Mouse (Mus musculus) lung, postnatal 14 days (tissue): ENCODE measurements at regions not wholly inside any gene's neighbourhood (a gene's known extent, or its start where the extent isn't known, plus 50 kb on each side); places are given as distances from the start of the nearest gene placed in this dataset.

Source experiments
- DNase-seq: peaks from one replicate; pipeline ENCODE4 v3.0.0; 2021

DNA sequence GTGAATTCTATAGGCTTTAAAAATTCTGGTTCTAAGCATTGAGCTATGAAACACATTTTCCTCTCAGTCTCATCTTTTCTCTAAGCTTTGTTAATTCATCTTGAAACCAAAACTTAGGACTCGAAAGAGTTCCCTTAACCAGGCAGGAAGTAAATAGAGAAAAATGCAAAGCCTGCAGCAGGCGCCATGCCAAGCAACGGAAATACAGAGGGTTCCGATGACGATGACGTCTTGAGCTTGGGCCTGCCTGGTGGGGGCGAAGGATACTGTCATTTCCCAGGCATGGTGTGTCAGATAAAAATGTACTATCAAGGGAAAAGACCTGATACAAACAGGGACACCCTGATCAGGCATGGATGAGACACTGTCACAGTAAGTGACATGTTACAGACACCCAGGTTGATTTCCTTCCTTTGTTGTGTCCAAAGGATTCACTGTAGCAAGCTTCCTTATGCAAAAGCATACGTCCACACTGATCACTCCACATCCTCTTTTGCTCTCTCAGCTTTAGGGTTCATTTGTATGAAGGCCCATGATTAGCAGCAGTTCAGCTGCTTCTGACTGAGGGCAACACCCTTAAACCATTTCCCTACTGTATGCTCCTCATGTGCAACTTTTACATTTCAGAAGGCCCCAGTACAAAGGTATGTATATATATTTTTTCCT lies 135.0 kb downstream of the Cemip2 start:
- peak; percentile 60 for DNase-seq

DNA sequence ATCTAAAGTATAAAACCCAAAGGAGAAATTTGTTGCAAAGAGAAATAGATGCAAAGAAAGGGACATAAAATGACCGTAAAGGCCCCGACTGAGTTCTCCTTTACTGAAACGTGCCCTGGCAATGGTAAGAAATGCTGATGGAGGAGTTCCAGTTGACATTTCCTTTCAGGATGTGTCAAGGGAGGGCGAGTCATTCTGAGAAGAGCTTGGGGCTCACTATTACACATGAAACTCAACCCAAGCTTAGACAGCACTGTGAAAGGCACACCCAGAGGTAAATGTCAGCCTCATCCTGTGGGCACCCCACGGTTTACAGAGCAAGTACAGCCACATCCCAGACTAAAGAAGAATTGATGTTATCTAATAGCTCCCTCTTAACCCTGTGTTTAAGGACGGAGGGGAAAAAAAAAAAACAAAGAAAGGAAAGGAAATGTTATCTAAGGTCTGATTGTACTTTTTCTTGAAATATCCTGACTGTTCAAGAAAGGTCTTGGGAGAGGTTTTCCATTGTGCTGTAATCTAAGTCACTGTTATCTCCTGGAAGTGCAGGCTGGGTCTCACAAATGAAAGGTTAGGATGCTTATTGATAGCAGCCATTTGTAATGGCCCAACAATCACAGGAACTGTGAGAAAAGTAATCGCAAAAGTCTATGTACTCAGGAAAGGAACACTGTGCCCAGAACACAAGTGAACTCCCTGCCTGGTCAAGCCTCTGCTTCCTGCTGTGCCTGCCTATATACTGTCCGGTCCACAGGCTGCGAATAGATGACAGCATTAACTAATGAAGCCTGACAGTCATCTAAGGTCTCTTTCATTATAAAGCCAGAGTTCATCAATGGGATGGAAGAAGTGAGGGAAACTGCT lies 135.8 kb downstream of the Cemip2 start:
- DNase-seq: peak; percentile 34

GRCm38 (mm10) chr19:21914658-21915057 lies 136.5 kb downstream of the Cemip2 start:
- no peak for DNase-seq

DNA sequence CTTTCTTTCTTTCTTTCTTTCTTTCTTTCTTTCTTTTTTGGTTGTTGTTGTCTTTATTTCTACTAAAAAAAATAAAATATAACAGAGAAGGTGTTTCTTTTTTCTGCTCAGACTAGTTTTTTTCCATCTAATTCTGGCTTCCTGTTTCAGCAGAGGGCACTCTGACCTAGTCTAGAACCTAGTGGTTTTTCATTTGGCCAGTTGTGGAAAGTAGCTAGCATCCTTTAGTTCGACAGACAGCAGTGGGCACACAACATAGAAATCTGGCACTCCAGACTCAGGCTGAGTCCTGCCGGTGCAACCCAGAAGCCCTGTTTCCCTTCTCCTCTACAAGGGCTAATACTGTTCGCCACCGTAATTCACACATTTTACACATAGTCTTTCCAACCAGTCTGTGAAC lies 140.0 kb downstream of the Cemip2 start:
- DNase-seq: no peak

GRCm38 (mm10) chr19:21919074-21919473 lies 140.9 kb downstream of the Cemip2 start:
- DNase-seq: no peak

- no peak for DNase-seq
Measured at GRCm38 (mm10) chr19:21940114-21940513, 162.0 kb downstream of the Cemip2 start.

GRCm38 (mm10) chr19:21941720-21942119 lies 163.6 kb downstream of the Cemip2 start:
- no peak for DNase-seq

DNA sequence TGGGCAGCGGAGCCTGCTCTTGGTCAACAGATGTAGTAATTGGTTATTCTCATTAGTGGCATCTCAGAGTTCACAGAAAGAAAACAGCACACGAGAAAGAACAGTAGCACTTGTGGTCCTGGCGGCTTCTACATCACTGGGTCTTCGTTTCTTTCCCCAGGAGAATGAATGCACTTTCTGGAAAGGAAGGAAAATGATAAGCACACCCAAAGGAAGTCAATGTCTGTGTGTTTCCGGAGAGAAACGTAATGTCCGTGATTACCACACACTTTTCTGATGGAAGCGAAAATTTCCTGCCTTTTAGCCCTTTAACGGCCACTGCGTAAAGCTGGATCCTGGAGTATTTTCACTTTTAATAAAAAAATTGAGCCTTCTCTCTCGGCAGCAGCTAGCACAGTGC lies 164.1 kb downstream of the Cemip2 start:
- DNase-seq: no peak

DNA sequence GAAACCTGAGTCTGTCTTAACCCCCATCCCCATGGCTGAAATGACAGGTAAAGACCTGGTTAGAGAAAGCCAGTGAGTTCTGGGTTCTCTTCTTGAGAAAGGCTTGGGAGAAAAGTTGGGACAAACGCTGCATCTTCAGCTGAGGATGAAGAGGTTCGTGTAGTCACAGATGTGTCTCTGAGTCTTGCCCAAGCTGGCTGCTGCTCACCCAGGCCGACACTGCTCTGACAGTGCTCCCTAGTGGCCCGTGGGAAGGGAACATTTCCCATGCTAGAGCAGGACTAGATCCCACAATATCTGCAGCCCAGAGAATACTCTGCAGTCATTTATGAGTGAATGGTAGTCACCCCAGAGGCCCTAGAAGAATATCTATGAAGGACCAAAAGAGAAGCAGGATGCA lies 165.3 kb downstream of the Cemip2 start:
- DNase-seq: peak; percentile 61

GRCm38 (mm10) chr19:21946262-21946922 lies 168.2 kb downstream of the Cemip2 start:
- no peak for DNase-seq

GRCm38 (mm10) chr19:21948030-21948429 lies 169.9 kb downstream of the Cemip2 start:
- no peak for DNase-seq

DNA sequence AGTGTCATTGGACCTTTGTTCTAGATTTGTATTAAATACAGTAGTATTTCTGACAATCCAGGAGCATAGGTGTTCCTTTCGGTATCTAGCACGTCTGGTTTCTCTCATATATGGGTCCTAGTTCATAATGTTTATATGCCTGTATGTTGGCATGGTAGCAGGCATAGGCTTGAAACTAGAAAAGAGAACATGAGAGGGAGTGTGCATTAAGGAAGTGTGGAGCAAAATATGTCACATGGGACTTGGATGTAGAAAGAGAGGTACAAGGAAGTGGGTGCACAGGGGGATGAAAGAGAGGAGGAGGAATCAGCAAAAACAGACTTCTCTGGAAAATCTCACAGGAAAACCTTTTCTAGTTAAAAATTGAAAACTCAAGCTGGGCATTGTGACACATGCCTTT lies 176.2 kb upstream of the Trpm3 start:
- DNase-seq: no peak

- DNase-seq: no peak
Measured at GRCm38 (mm10) chr19:21989857-21990256, 149.0 kb upstream of the Trpm3 start.

- peak; percentile 40 for DNase-seq
Measured at GRCm38 (mm10) chr19:21990970-21991369, 147.9 kb upstream of the Trpm3 start.

GRCm38 (mm10) chr19:21991413-21991812 lies 147.4 kb upstream of the Trpm3 start:
- no peak for DNase-seq

DNA sequence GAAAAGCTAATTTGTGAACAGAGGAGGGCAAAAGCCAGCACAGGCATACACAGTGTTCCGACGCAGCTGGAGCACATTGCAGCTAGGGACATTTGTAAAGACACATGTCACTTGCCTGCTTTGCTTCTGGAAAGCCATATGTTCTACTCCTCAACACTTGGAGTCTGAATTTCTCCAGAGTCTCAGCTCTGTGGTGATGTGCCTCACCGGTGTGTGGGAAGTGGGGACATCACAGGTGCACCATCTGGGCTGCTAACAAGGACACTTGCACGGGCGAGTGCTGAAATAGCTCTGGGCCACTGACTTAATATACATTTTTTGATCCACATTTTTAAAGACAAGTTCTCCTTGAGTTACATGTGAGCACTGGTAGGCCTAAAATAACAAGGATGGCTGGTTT lies 139.2 kb upstream of the Trpm3 start:
- no peak for DNase-seq

DNA sequence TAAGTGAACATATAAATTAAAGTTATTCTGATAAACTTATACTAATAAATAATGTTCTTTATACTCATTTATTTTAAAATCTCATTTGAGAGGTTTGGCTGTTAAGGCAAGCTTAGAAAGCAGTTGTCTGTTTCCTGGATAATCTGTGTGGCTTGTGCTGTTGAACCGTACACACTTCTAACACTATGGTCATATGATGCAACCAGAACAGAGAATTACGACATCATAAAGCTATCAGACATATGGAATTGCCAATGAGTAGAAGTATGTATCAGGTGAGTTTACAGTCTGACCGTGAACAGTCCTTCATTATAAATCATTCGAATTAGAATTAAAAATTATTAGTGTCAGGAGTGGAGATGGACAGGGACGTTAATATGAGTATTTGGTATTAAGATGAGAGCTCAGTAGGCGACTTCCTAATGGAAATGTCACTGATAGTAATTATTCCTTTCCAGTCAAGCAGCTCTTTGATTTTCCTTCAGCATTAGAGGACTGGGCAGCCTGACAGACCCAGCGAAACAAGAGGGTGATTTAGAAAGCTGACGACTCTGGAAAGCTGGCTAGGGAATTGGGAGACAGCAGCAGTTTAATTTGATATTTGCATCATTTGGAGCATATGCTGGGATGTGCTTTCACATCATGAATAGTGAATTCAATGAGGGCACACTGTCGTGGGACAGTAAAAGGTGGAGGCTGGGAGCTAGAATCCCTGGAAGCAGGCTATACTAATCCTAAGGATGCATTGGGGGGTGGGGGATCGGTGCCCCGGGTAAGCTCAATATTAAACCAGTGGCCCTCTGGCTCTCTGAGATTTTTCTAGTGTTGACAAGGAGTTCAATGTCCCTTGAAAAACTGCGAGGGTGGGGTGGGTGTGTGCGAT lies 130.6 kb upstream of the Trpm3 start:
- DNase-seq: no peak

GRCm38 (mm10) chr19:22010239-22010638 lies 128.6 kb upstream of the Trpm3 start:
- DNase-seq: no peak

DNA sequence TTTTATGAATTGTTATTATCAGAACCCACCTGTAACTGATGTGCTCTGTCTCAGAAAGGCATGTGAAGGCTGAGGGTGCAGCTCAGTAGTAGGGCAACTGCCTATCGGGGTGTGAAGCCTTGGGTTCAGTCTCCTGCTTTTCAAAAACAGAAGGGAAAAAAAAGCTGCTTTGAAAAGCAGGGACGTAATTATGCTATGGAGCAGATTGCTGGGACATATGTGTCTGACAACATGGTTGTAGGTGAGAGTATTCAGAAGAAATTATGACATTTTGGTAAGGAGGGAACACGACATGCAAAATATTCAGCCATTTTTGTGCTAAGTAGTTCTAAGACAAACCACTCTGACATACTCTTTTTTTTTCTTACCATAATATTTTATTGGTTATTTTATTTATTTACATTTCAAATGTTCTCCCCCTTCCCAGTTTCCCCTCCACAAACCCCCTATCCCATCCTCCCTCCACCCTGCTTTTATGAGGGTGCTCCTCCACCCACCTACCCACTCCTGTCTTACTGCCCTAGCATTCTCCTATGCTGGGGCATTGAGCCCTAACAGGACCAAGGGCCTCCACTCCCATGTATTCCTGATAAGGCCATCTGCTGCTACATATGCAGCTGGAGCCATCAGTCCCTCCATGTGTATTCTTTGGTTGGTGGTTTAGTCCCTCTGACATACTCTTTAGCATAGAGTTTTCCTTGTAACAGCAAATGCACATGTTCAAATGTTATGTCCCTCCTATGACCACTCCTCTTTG lies 122.8 kb upstream of the Trpm3 start:
- DNase-seq: no peak

DNA sequence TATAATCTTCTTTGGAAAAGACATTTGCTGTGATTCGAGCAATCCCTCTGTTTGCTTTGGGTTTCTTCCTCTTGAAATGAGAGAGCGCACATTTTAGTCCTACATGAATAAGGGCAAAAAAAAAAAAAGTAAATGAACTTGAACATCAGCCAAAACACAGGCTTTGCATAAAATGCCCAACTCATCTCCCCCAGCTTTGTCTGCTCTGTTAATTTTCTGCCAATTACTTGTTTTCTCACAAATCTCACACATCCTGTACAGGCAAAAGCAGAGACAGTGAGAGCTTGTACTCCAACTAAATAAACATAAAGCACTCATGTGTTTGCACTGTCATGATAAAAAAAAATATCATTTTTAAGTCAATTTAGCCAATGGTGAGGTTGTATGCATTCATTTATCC lies 121.4 kb upstream of the Trpm3 start:
- DNase-seq: no peak

GRCm38 (mm10) chr19:22027577-22027976 lies 111.3 kb upstream of the Trpm3 start:
- DNase-seq: no peak

GRCm38 (mm10) chr19:22047657-22048056 lies 91.2 kb upstream of the Trpm3 start:
- DNase-seq: no peak
